Mouse (Mus musculus): ENCODE data around the gene Sncb.

Gene Sncb

DNA sequence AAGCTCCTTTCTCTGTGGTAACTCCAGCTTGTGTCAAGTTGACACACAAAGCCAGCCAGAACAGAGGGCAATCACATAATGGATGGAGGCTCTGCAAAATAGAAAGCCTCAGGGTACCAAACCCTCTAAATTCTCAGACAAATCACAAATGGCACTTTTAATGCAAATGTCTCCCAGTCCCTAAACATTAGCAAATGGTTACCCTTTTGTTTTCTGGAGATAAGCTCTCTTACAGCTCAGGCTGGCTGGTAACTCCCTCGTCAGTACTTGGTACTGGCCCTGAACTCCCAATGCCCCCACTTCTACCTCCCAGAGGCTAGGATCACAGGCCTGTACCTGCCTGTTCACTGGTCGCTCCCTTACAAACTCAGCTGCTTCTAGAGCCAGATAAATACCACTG lies 16.8 kb upstream of the Sncb start:
- no peak for DNase-seq (ENCODE audit: extremely low spot score, low spot score)

DNA sequence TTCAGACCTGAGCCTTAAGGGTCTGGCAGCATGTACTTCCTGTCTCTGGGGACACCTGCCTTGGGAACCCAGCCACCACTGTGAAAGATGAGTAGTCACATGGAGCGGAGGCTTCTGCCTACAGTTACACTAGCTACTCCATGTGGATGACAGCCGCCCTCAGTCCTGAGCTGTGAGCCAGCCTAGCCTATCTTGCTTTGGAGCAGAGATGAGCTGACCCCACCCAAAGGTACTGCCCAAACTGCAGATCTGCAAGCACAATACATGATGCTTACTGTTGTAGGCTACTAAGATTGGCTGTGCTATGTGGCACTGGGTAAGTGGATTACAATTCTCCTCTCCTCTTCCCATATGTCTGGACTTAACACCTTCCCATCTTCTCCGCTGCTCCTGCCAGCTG lies 14.7 kb upstream of the Sncb start:
- DNase-seq (ENCODE audit: extremely low spot score, low spot score), result no peak

DNA sequence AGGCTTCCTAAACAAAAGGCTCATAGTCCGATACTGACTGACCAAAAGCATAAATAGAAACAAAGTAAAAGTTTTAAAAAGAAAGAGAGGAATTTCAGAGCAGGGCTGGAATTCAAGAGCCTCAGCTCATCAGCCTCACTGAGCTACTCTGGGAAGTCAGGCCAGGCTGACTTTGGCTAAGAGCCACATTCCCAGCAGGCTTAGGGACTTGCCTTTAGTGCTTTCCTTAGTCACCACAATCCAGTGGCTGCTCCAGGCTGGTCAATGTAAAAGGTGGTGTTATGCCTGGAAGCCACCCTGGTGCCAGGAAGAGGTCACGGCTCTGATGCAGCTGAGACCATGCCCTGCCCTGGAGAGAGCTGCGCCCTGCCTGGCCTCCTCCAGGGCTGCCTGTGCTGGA lies 14.2 kb upstream of the Sncb start:
- no peak for DNase-seq (ENCODE audit: extremely low spot score, low spot score)

DNA sequence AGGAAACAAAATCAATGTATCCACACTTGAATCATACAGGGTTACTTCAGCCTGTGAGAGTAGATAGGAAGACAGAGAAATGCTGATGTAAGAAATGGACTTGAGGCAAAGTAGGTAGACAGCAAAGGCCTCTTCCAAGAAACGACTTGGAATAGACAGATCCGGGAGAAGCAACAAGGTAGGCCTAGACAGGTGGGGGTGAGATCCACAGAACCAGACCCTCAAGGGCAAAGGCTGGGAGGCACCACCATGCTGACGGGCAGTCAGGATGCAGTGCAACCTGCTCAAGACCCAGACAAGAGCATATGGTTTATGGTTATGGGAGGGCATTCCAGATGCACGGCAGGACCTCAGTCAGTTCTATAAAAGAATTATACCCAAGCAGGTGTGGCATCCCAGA lies 617 bp upstream of the Sncb start:
- no peak for DNase-seq (ENCODE audit: extremely low spot score, low spot score)

DNA sequence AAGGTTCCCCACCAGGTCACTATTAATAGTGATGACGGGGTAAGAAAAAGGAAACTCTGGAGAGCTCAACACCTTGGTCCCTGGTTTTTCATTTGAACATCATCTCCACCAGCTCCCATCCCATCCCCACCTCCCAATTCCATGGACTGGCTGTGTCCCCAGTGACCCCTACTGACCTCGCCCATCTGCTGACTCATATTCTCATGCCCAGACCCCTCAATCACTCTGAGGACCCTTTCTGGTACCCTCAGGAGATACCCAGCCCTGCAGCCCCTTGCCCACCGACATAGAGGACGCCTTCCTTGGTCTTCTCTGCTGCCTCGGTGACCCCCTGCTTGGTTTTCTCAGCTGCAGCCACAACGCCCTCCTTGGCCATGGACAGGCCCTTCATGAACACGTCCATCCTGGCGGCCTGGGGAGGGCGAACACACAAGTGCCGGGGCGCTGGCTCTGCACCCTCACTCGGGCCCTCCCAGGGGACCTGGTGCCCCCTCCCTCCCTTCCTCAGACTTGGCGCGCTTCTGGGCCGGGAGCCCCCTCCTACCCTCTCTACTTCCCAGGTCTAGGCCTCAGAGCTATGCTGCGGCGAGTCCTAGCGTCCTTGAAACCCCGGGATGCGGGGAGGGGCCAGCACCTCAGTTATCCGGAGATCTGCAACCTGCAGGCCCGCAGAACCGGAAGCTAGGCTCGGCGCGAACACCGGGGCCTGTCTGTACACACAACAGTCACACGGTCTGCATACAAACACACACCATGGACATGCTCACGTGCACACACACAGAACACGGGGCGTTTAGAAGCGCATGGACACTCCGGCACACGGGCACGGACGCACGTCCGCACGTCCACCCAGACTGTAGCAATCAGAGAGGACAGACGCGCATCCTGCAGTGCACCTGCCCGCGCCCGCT lies 859 bp downstream of the Sncb start:
- DNase-seq (ENCODE audit: extremely low spot score, low spot score), result no peak

DNA sequence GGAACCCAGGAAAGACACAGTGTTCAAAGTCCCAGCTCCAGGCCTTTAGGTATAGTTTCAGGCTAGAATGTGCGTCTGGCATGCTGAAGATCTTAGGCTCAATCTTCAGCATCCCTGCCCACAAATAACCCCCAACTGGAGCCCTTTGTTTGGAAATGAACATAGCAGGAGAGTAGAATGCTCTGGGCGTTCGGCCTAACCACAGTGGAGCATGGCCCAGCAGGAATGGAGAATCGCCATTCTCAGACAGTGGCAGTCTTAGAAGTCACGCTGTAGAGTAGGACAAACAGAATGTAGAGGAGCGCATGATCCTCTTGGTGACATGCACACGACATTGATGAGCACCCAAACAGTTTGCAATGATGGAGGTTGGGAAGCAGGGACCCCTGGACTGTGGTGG lies 5.5 kb downstream of the Sncb start:
- DNase-seq (ENCODE audit: extremely low spot score, low spot score), result no peak

DNA sequence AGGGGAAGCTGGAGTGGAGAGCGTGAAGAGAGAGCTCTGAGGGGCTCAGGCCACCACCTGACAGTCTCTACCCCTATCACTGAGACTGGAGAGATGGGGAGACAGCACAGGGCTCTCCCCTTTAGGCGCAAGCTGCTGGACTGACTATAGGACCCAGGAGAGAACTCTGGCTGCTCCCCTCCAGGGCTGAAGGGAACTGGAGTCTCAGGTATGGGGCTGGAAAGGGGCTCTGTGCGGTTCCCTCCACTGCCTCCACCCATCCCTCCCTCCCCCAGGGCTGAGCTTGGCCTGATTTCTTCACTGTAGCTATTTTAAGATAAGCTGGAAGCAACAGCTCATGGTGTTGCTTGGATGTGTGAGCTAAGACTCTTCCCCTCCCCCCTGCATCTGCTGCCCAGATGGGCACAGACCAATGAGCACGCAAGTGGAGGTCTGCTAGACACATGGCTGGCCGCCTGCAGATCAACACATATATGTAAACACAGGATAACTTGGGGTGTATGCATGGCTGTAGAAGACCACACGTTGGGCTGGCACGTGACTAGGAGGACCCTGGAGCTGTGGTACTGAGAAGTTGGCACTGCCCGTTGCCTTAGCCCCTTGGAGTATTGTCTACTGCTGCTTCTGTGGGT lies 6.1 kb downstream of the Sncb start:
- DNase-seq (ENCODE audit: extremely low spot score, low spot score), result peak; percentile 52

DNA sequence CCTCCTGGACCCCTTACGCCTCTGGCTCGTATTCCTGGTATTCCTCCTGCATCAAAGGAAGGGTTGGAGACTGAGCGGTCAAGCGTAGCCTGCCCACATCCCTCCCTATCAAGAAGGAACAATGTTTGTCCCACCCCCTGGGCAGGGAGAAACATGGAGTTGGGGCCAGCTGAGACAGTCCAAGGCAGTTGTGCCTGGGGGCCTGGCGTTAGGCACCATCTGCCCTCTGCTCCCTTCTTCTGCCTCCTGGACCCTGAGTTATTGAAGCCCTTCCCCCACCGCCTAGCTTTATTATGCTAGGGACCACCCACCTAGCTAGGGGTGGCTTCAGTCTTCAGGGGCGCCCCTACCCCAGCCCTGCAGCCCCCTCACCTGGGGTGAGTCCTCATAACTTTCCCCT lies 6.9 kb downstream of the Sncb start:
- no peak for DNase-seq (ENCODE audit: extremely low spot score, low spot score)

DNA sequence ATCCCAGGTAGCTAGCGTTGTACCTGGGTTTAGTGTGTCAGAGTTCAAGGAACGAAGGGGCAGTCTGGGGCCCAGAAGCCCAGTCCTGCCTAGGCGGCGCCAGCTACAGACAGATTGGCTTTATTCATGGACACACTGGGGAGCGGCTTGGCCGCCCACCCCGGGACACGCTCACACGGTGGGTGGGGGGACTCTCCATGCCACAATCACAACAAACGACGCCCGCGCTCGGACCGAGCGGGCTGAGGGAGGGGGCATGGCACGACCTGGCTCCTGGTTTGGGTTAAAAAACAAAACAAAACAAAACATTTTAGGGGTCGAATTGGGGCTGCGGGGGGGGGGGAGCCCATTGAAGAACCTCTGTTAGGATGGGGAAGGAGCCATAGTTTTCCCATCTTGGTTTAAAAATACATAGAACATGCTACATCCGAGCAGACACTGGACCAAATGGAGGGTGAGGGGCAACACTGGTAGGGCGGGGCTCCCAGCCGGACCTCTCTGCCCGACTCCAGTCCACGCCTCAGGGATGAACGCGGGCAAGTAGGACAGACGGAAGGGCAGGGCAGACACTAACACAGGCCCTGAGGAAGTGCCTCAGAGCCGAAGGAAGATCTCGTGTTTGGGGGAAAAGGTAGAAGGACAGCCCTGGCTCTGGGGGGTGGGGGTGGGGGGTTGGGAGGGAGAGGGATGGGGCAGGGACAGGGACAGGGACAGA lies 7.5 kb downstream of the Sncb start:
- no peak for DNase-seq (ENCODE audit: extremely low spot score, low spot score)

DNA sequence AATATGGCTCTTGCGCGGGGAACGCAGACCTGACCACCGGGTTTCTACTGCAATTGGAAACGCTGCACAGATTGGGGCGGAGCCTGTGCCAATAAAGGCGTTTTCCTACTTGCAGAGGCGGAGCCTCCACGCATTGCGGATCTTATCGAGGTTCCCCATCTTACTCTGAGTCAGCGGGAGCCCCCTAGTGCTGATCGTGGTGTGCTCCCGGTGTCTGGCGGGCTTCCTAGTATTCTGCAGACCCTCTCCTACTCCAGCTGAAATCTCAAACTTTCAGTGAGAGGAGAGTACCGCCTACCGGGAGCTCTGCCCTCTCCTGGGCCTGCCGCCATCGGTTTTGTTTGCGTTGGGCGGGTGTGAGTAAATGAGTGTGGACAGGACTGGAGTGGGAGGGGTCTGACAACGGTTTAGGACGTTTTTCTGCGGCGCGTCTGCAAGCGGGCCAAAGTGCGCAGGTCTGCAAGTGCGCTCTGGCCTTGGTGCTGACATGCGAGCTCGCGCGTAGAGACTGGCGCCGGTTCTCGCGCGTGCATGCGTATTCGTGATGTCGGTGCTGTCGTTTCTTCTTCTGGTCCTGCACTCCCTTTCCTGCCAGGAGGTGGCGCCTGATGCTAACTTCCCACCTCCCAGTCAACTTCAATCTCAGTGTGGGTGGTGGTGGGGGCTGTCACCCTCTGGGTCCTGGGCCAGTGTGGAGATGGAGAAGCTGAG lies 8.2 kb downstream of the Sncb start:
- DNase-seq (ENCODE audit: extremely low spot score, low spot score), result peak; percentile 90

DNA sequence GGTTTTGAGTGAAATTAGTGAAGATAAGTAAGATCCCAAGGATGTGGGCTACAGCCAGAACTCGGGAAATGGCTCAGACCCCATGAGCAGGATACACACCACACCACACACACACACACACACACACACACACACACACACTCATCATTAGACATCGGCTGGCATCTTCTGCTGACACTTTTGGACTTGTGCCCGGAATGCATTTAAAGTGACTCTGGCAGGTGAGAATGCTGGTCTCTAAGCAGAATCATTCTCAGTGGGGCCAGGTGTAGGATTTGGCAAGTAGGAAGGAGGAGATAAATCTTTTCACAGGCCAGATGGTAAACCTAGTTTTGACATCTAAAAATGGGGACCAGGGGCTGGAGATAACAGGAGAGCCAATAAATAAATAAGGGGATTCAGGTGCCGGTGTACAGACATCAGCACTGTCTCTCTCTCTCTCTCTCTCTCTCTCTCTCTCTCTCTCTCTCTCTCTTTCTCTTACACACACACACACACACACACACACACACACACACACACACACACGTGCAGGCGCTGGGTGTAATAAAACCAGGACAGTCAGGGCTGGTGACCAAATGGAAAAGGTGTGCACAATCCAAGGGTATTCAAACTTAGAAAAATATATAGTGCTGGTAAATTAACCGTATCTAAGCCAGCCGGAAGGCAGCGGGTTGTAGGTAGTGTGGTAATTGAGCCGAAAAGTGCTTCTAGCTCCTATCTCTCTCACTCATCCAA lies 9.1 kb downstream of the Sncb start:
- DNase-seq (ENCODE audit: extremely low spot score, low spot score), result no peak

DNA sequence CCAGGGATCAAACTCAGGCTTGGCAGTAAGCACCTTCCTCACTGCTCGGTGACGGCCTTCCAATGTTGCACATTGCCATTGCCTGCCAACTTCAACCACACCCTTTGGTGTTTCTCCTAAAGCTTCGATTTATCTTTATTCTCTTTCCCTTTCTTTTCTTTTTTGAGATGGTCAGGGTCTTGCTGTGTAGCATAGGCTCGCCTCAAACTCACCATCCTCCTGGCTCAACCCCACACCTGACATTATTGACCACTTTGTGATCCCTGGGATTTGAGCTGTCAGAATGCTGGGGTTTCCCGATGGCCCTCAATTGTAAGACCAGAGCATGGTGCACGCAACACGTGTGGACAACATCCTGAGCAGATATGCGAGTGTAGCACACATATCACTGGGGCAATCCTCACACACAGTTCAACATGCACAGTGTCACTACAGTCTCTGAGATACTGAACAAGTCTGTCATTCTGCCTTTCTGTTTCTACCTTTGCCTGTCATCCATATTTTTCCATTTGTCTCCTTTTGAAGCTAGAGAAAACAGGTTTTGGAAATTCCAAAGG lies 10.2 kb downstream of the Sncb start:
- DNase-seq (ENCODE audit: extremely low spot score, low spot score), result no peak

DNA sequence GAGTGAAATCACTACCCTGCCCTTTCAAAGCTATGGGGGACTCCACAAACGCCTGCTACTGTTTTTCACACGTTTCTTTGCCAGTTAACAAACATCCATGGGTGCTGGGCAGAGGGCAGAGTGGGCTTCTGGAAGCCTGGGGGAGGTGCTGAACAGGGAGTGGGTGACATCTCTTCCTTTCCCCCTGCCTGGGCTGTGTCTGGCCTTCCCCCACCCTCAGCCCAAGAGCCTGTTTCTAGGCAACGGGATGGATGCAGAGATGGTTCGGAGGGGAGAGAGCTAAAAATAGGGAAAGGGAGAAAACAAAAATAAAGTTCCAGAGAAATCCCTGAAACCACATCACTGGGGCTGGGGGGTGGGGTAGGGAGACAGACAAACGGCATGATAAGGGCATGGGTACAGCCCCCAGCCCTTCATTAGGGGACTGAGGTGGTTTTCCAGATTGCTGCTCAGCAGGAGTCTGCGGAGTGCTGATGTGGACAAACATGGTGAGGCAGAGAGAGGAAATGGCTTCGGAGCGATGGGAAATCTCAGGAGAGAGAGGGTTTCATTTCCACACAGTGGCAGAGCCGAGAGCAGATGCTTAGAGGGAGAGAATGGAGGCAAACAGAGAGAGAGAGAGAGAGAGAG lies 11.1 kb downstream of the Sncb start:
- DNase-seq (ENCODE audit: extremely low spot score, low spot score), result no peak

DNA sequence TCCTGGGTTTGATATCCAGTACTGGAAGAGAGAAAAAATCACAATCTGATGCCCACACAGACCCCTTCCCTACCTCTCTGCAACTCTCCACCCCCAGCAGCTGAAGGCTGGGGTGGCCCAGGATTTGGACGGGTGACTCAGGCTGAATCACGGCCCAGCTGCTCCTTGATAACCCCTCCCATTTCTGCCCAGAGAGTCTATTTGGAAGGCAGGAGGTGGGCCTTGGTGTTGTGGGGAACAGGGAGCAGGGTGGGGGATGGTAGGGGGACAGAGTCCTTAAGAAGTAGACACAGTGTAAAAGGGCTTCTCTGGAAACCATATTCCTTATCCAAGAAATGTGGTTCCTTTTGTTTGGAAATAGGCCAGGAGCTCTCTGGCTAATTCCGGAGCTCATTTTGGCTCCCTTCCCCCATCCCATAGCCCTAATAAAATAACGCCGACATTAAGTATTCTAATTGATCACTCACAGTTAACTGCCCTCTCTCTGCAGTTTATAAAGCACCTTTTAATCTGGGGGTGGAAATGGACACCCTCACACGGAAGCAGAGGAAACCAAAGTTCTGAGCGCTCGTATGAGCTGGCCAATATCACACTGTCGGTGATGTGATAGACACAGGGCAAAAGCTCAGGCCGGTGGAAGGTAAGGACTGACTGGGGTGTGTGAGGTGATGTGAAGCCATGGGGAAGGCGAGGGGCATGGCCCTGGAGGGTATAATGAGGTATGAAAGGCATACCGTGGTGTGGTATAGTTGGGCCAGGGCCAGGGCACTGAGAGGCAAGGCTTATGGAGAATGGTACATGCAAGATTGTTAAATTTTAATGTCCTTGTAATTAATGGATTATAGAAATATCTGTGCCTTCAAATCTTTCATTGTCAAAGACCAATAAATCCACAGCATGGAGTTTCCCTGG lies 12.0 kb downstream of the Sncb start:
- DNase-seq (ENCODE audit: extremely low spot score, low spot score), result no peak

DNA sequence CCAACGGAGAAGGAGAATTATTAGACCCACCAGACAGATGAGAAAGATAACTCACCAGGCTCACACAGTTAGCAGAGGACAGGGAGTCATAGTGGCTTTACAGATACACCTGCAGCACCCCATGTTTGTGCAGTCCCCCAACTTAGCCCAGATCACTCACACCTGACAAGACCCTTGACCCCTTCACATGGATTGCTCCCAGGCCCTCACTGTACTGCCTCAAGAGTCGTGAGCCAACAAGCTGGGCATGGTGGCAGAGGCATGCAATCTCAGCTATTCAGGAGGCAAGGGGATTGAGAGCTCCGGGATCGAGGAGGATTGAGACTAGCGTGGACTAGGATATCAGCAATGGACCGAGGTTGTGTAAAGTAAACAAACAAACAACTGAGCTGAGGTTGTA lies 12.7 kb downstream of the Sncb start:
- no peak for DNase-seq (ENCODE audit: extremely low spot score, low spot score)

DNA sequence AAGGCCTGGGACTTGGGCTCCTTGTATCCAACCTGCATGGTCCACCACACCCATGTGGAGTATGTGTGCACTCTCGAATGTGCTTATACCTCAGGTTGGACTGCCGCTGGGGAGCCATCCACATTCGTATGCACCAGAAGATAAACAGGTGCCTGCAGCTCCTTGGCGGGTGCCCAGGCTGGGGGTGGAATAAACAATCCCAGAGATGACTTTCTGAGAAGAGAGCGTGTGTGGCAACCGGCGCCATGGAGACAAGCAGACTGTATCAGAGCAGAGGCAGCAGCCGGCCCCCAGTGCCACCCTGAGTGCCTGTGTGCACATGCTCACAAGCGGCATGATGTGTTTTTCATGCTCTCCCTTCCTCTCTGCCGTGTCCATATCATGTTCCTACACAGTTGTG lies 13.7 kb downstream of the Sncb start:
- DNase-seq (ENCODE audit: extremely low spot score, low spot score), result no peak

DNA sequence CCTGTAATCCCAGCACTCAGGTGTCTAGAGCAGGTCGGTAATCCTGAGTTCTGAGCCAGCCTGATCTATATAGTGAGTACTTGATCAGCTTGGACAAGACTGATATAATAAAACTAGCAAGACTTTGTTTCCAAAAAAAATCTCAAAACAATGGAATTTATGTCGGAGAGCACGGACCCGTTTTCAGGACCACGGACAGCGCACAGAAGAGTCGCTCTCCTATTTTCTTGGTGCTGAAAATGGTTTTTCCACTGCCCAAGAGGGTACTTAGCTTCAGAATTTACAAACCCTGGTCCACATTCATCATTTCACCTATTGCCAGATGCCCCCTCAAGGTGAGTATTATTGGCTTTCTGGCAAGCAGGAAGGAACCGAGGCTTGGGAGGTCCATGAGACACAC lies 15.7 kb downstream of the Sncb start:
- DNase-seq (ENCODE audit: extremely low spot score, low spot score), result peak; percentile 64

DNA sequence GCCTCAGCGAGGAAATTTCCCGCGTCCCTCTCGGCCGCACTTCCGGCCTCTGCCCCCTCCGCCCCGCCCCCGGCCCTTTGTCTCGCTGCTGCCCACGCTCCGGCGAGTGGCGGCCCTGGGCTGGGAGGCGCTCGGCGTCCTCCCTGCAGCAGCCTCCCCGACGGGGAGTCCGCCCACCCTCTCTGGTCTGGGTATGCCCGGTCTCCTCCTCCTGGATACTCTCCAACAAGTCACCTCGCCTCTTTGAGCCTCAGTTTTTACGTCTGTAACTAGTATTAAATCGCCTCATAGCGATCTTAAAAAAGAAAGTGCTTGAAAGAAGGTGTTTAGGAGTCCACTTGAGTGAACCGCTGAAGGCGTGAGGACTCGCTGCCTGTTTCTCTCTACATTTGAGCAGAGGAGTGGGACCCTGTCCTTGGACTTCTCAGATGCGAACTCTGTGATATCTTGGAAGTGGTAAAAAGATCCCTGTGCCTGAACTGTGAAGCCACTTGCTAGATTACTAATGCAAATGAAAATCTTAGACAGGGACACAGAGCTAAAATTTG lies 16.5 kb downstream of the Sncb start, which contains the start of gene Gprin1:
Gene Gprin1, minus strand, starts transcription at position 11 of the 548 bp plus-strand sequence.
- no peak for DNase-seq (ENCODE audit: extremely low spot score, low spot score)
